Mouse (Mus musculus) lung, postnatal 4 days (tissue): ENCODE data around the gene Gadd45b.

Source experiments
- DNase-seq, 2 experiments: peaks; one replicate each; pipeline ENCODE4 v3.0.0; 2021

The Gadd45b gene

DNA sequence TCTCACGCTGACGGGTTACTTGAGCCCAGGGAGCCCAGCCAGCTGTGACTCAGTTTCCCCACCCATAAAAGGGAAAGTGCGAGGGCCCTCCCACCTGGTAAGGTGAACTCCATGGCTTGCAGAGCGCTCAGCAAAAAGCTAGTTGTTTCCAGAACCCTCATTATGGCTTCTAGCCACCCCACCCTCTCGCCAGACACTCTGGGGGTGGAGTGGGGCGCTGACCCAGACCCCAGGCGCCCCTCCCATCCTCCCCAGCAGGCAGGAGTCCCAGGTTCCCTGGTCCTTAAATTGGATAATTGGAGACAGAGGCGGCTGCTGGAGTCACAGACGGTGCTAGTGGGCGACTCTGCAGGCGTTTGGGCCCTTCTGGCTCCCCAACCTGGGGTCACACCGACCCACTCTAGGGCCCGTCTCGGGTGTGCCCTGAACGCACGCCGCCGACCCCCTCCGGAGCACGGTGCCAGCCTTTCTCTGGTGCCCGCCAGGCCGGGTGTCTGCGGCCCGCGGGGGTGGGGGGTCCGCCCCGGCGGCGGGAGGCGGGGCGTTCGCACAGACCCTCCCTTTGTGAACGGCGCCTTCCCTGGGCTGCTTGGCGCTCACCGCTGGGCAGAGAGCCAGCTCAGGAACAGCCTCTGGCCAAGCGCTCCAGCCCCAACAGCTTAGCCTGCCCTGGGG is 6.4 kb downstream of the Gadd45b start:
- peak; percentile 82 to 89 for DNase-seq

DNA sequence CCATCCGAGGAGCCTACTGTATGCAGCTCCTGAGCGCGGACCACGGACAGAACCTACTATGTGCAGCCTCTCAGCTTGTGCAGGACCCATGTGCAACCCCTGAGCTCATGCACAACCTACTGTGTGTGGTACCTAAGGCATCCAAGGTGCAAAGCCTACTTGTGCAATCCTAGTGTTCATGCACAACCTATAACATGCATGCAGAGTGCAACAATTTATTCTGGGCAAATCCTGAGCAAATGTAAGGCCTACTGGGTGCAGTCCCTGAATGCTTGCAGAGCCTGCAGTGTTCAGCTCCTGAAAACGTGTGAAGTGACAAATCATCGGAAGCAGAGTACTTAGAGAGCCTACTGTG is 6.9 kb downstream of the Gadd45b start:
- DNase-seq = no peak

DNA sequence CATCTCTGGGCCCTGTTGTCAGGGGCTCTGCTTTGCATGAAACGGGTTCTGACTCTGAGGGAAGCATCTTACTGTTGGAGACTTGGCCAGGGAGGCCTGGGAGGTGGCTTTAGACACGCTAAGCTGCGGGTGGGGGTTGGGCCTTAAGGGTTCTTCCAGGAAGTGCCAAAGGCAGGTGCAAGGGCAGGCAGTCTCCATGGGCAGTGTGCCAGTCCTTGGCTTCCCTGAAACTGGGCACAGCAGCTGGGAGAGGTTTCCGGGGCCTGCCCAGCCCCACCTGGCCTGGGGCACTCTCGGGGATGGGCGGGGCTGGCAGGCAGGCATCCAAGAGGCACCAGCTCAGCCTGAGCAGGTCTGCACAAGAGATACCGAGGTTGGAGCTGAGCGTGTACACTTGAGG is 7.8 kb downstream of the Gadd45b start:
- peak; percentile 88 to 94 for DNase-seq

DNA sequence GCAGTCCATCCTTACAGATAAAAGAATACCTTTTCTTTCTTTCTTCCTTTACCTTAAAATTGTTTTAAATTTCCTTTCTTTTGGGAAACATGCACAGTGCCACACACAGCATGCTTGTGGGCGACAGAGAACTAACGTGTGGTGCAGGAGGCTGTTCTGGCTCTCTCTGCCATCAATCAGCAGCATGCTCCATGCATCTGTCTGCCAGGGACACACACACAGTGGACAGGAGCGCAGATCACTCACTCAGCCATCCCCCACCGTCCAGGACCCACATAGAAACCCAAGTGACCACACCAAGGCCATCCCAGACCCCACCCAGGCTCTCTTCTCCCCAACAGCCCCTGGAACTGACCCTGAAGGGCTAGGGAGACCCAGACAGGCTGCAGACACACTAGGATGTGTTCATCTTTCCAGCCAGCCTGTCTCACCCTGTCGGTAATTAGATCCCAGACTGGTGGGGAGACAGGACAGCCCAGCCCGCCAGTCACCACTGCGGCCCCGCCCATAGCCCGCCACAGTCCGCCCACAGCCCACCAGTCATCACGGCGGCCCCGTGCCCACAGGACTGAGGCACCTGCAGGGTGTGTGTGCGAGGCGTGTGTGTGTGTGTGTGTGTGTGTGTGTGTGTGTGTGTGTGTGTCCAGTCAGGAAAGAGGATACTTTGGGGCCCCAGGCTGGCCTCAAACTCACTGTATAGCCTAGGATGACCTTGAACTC is 9.1 kb downstream of the Gadd45b start:
- DNase-seq = no peak

DNA sequence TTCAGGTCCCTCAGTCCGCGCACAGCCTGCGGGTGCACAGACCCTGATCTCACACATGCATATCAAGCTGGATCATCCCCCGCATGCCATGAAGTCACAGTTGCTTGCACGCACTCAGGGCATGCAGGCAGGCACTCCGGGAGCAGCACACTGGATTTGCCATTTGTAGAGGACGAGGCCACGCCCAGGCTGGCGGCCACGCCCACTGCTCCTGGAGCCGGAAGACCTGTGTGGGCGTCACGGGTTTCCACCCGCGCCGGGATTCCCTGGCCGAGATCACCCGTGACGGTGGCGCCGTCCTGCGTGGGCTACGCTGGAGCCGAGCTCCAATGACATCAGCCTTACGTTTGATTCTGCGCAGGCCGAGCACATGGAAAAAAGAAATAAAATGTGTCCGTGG is 9.8 kb downstream of the Gadd45b start:
- peak; percentile 89 to 91 for DNase-seq

DNA sequence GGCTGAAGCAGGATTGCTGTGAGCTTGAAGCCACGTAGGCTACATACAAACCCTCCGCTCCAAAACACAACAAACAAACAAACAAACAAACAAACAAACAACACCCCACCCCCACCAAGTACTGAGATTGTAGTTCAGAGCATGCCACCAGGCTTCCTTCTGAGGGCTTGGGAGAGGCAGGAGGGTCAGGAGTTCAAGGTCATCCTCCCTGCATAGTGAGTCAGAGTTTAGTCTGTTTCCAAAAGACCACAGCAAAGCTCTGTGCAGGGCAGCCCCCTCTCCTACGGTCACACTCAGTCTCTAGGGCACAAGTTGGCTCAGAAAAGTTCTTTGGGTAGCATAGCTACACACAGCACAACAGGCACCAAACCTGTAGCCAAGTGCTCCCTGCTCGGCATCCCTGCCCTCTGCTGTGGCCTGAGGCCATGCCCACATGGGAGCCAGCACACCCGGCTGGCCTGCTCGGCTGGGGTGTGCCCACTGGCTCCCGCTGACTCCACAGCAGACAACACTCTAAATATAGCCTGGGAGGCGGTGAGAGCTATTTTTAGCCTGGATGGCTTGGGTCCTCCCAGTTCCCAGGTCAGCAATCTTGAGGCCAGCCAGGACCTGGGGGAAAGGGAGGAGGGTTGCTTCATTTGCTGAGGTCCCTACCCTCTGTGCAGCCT is 10.6 kb downstream of the Gadd45b start:
- DNase-seq = peak; percentile 66 to 81

DNA sequence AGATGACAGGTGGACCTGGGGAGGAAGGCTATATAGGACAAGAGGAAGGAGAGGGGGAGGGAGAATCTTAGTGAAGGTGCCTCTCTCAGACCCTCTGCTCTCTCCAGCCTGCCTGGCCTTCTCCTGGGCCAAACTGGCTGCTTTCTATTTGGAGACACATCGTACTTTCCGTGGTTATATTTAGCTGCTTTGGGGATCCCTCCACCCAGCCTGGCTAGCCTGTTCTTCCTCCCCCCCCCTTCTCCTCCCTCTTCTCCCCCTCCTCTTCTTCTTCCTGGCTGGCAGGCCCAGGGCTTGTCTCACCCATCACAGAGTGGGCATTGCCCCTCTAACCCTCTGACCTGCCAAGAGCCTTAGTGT is 11.1 kb downstream of the Gadd45b start:
- no peak for DNase-seq

DNA sequence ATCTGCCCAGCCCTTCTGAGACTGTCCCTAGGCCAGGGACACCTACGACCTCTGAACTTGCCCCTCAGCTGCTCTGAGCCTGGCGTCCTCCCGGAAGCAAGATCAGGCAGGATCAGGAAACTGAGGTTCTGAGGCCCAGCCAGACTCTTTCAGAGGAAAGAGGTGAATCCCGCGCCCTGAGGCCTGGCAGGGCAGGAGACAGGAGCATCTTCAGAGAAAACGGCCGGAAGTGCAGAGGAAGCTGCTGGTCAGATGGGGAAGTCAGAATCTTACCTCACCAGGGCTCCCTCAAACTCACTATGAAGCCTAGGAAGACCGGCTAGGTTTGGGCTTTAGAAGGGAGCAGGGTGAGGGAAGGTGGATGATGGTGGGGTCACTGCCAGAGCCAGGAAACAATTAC is 13.0 kb downstream of the Gadd45b start:
- no peak for DNase-seq

DNA sequence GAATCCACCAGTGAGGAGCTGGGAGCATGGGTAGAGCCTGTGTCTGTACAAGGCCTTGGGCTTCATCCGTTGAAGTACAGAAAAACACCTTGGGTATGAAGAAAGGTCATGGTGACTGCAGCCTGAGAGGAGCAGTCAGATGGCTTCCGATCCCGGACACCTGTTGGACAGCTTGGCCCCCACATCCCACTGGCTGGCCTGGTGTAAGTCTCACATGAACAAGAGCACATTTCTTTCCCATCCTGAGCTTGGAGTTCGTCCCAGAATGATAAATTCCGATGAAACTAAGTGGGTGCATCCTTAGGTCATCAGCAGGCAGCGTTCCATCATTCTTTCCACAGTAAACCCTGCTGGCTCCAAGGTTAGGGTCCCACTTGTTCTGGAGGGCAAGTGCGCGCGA is 13.8 kb downstream of the Gadd45b start:
- no peak for DNase-seq

DNA sequence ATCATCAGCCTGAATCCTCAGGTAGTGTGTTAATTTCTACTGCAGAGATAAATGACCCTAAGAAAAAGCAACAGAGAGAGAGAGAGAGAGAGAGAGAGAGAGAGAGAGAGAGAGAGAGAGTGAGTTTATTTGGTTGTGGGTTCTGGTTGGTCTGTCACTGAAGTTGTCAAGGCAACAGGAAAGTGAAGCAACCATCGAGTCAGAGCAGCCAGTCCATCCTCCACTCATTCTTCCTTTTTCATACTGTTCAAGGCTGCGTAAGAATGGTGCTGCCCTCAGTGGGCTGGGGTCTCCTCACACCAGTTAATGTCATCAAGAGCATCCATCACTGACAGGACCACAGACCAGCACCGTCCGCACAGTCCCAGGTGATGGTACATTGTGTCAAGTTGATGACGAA is 14.4 kb downstream of the Gadd45b start:
- no peak for DNase-seq

DNA sequence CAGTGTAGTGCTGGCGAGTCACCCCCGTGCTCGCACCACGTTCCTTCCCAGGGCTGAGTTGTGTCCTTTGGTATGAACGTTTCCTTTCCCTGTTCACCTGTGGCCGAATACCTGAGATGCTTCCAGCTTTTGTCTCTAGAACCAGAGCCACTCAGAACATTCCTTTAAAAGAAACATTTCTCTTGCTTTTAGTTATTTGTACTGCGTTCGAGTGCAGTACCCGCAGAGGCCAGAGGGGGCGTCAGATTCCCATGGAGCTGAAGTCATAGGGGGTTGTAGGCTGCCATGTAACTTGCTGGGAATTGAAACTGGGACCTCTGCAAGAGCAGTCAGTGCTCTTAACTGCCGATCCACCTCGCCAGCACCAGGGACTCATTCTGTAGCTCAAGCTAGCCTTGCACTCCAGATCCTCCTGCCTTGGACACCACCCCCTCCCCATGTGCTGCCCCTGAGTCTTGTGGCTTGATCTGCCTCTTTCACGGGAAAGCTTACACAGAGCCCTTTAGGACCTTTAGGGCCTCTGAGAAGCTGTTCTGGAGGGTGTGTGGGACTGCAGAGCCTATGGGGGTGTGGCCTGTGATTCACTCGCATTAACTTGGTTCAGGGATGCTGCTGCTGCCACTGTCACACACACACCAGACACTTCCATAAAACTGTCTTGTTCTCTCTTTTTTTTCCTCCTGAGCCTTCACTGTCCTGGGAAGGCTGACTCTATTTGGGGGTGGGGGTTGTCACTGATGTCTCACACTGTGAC is 17.0 kb downstream of the Gadd45b start:
- no peak for DNase-seq

DNA sequence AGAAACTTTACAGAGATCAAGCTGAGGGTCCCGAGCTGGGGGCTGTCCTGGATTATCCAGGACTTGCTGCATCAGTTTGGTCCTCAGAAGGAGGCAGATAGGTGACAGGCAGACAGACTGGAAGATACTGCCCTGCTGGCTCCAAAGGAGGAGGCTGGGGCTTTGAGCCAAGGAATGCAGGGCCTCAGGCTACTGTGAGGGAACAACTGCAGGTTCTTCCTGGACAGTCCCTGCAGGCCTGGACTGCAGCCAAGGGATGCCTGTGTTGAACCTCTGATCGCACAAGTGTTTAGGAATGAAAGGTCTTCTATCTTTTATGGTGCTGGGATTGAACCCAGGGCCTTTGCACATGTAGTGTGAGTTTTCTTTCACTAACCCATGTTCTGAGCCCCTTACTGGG is 17.9 kb downstream of the Gadd45b start:
- DNase-seq = peak in 1 of 2 experiments; percentile 66

DNA sequence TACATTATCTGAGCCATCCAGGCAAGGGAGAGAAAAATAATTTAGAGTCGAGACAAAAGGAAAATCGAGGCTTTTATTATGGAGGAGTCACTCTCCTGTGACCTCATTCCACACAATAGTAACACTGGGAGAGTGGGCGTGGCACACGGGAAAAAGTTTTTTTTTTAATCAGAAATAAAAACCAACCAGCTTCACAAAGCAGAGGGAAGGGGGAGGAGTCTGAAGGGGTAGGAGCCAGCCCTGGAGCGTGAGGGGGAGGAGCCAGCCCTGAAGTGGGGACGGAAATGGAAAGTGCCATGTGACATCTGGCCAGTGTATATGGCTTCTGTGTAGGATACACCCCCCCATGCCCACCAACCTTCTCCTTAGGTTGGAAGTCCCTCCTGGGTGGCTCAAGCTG is 18.7 kb downstream of the Gadd45b start:
- DNase-seq = peak; percentile 66 to 77

DNA sequence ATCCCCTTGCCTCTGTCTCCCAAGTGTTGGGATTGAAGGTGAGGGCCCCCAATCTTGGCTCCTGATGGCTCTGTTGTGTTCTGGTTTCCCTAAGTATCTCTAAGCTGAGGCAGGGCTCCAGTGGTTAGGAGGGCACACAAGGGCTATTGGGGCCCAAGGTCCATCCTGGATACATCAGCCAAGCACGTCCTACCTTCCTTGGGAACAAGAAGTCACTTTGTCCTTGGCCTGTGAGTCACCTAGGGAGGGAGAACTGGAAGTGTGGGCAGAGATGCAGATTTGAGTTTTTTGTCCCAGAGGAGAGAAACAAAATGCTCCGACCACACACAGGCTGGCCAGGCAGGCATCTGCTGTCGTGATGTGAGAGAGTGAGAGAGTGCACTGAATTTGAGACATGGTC is 19.2 kb downstream of the Gadd45b start:
- no peak for DNase-seq

DNA sequence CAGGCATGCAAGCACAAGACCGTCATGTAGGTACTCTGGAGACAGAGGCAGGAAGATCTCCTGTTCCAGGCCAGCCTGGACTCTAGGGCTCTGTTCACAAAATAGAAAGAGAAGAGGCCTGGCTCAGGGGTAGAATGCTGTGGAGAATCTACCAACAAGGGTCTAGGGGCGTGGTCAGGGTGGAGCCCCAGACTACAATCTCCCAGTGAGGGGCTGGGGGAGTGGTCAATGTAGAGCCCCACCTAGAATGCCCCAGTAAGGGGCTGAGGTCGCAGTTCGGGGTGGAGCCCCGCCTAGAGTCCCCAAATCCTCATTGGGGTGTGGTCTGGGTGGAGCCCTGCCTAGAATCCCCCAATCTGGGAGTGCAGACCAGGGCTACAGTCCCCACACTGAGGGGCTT is 20.4 kb downstream of the Gadd45b start:
- DNase-seq = no peak

DNA sequence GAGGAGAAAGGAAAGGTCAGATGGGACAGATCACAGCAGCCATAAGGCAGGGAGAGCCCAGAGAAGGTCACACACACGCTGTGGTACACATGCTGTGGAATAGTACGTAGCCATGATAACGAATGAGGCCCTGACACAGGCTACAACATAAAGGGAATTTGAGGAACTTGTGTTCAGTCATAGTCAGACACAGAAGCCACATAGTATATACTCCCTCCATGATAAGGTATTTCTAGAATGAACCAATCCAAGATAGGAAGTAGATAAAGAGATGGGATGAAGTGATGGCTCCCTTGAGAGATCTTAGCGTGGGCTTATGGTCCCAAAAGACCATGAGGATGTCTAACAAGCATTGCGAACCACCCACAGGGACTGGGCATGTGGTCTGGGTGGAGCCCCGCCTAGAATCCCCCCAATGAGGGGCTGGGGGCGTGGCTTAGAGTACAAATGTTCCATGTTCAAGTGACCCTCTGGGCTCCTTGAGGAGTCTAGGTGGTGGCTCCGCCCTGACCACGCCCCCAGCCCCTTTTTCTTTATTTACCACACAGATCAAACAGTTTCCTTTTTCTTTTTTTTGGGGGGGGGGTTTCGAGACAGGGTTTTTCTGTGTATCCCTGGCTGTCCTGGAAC is 22.0 kb downstream of the Gadd45b start:
- no peak for DNase-seq

DNA sequence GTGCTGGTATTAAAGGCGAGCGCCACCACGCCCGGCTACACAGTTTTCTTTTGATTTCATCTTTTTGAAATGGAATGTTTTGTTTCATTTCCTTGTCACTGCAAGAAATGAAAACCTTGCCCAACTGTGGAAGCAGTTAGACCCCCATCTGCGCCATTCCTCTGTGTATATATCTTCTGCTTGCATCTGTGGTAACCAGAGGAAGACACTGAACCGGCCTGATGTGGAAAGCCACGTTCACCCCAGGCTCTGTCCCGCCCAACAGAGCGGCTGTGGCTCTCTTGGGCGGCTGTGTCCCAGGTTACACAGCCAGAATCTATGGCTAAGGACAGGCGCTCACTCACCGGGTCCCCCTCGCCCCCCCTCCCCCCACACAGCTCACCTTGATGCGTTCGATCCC is 22.6 kb downstream of the Gadd45b start:
- DNase-seq = no peak

DNA sequence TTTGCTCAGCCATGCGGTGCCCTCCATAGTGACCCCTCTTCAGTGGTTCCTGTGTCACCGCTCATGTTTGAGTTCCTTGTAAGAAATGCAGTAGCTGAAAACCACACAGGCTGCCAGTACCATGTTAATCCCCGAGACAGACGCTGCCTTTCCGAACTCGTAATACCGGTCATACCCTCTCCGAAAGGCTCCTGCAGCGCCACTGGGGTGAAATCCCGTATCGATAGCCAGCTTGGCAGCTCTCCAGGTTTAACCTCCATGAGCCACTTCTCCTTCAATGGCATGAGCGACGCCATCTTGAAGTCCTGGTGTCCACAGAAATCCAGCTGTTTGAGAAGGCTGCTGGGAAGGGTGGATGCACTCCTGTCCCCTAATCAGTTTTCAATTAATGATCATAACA is 24.5 kb downstream of the Gadd45b start:
- DNase-seq = no peak

DNA sequence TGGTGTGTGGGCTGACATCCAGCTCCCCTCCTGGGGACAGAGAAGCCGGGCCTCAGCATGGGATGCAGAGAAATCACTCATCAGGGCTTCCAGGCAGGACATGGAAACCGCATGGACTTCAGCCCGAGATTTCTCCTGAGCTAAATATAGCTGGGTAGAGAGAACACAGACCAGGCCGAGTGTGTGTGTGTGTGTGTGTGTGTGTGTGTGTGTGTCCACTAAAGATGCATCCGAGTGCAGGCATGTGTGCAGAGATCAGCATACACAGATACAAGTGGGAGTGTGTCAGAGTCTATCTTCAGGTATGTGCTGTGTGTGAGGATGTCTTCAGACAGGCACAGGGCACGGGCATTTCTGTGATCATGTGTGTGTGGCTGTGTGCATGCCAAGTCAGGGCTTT is 25.0 kb downstream of the Gadd45b start:
- no peak for DNase-seq

DNA sequence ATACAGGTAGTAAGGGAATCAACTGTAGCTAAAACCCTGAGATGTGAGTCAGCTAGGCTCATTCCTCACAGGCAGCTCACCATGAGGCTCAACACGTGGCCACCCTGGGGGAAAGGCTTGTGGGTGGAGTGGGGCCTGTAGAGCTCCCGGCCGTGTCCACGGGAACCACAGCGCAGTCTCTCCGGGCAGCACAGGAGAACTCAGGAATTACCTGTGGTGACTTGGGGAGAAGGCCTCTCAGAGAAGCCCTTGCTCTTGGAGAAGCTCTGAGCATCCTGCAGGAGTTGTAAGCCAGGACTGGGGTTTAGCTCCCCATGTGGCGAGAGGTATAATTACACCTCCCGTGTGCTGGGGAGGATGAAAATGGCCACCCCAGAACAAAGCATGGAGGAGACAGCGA is 25.7 kb downstream of the Gadd45b start:
- peak; percentile 66 to 81 for DNase-seq

DNA sequence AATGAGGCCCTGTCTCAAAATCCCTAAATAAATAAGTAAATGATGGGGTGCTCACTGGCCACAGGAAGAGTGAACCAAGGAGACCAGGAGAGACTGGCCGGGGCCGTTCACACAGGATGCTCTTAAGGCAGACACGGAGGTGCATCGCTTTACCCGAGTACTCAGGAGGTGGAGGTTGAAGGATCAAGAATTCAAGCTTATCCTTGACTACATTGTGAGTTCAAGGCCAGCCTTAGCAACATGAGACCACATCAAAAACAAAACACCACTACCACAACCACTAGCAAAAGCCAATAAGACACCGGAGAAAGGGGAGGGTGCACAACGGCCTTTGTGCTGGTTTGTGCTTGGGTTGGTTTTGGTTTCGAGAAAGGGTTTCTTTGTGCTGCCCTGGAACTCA is 26.5 kb downstream of the Gadd45b start:
- no peak for DNase-seq

DNA sequence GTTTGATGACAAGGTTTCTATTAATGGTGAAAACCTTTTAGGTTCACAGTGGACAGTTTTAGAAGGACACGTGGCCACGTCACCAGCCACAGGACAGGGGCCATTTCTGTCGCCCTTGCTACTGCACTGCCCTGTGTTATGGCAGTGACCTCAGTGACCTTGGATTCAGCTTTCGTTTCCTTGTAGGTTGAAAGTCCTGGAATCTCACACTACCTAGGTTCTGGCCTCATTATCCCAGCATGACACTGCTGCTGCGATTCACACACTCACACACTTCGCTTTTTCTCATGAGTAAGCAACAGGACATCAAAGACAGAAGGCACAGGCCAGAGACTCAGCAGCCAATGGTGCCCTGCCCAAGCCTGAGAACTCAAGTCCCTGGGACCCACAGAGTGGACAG is 27.0 kb downstream of the Gadd45b start:
- DNase-seq = no peak

DNA sequence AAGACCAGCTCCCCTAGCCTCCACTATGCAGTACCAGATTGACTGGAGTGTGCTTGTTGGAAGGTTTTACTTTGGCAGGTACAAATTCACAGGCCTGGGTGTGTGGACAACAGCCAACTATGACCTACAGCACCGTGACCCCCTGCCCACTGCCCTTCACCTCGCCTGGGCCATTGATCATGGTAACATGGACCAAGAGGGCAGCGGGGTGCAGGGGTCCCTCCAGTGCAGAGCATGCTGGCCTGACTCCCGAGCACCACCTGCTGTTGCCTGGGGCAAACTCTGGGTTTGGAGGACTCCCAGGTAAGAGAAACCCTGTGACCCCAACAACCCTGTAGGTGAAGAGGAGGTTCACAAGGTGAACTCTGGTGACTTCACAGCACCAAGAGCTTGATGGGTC is 27.9 kb downstream of the Gadd45b start:
- no peak for DNase-seq
